Mouse (Mus musculus) lung, adult 2 months (tissue): ENCODE data around the gene Galk1.

Experiments used
- CTCF ChIP-seq: fragments of 200-500 bp; IDR thresholded peaks from 2 replicates; pipeline ENCODE4 v1.5.1; 2011; ENCODE audit warnings: mild to moderate bottlenecking, low read length, control low read depth; ENCODE audit not compliant: insufficient read depth
- POLR2A ChIP-seq: fragments of 200-500 bp; IDR thresholded peaks from 2 replicates; pipeline ENCODE4 v1.6.1; 2011; ENCODE audit warnings: low read depth, mild to moderate bottlenecking, control low read depth, low read length, borderline replicate concordance; ENCODE audit errors: extremely low read depth

DNA sequence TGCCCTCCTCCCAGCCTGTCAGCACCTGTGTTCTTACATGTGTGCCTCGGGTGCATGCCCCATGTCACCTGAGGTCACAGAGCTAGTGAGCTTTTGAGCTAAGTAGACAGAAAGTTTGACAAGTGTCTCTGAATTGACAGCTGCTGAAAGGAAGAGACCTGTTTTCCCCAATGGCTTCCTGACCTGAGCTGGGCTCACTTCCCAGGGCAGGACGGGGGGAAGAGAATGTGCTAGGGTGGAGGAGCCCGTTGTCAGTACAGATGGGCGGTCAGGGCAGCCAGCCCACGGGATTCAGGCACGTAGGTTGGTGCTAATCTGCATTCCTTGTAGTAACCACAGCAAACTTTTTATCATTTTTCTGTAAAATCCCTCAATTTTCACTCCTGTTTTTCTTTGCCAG lies 28.1 kb upstream of the Galk1 start:
- TF ChIP-seq CTCF (no peak), POLR2A (no peak)
